Mouse (Mus musculus) monocyte, adult 5-6 weeks (primary cell): ENCODE results near the gene Wdcp. TPM values are rescaled to one million over a fixed set of nuclear protein-coding genes. Genes with fewer than 3 reads are reported as not detected.

Experiments
- ATAC-seq: fragments of 153-309, 156-312 bp; replicated peaks from 2 replicates; pipeline ENCODE4 v1.8.0; 2017; ENCODE audit warnings: mild to moderate bottlenecking; ENCODE audit not compliant: low TSS enrichment, insufficient number of reproducible peaks, severe bottlenecking, poor library complexity, low FRiP score
- total RNA-seq: library from RNA; stranded (forward); fragments of 200-1000, 200-491, 200-594 nt; gene quantifications from 3 replicates; pipeline ENCODE4 v1.2.3, GENCODE M21; 2017

Gene Wdcp
- total RNA-seq, 1 experiment from 2014 or later: 6.2 TPM

DNA sequence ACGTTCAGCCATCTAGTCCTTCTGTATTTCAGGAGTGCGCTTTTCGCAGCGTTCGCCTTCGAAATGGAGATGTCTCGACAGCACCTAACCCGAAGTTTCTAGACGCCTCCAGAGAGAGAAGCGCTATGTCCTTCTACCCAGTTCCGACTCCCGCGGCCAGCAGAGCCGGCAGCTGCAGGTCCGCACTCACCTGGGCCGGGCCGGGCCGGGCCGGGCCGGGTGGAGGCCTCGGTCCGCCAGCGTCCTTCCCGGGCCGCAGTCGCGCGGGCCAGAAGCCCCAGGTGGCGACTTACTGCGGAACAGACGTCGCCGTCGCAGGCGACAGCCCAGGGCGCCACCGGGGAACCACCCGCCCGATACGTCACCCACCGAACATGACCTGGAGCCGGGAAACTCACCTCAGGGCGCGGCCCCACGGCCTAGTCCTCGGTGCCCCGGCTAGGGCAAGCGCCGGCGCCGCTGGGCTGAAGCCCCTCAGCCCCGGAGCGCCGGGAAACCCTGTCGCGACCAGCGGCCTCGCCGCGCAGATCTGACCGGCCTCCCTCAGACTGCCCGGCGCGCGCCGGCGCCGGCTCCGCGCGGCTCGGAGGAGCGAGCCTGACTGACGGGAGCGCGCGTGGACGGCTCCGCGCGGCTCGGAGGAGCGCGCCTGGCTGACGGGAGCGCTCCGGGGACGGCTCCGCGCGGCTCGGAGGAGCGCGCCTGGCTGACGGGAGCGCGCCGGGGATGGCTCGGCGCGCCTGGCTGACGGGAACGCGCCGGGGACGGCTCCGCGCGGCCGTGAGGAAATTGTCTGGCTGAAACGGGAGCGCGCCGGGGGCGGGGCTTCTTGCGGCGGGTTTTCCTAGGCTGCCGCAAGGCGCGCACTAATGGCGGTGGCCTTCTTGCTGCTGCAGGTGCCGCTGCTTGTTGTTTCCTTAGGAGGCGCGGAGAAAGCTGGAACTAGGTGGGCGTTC lies 64.1 kb downstream of the Wdcp start, which contains the start of gene Ubxn2a:
Gene Ubxn2a, minus strand, starts transcription at position 755 of the 956 bp plus-strand sequence.
- ATAC-seq: peak; percentile 89

- ATAC-seq: no peak
These were observed 65.3 kb downstream of the Wdcp start for GRCm38 (mm10) chr12:4908391-4908790.

Other genes with a start within 250 kb of the Wdcp start
- gene Fam228a, start 104.9 kb upstream of the Wdcp start, total RNA-seq: 0.85 TPM in 1 of 3 replicates, not detected in the others
- gene Pfn4, start 74.3 kb upstream of the Wdcp start, total RNA-seq: not detected in 3 replicates
- 0.29 to 0.57 TPM in 2 of 3 replicates, not detected in the other for gene Fam228b, start 74.0 kb upstream of the Wdcp start, total RNA-seq
- 118 to 202 TPM (median 184 TPM) in 3 replicates for gene Sf3b6, start 25.8 kb upstream of the Wdcp start, total RNA-seq
- gene Fkbp1b, start 1.7 kb upstream of the Wdcp start, total RNA-seq: 9.4 to 30.7 TPM (median 11.2 TPM) in 3 replicates
- 1.7 to 14.7 TPM in 2 of 3 replicates, not detected in the other for gene Mfsd2b, start 31.1 kb downstream of the Wdcp start, total RNA-seq
- gene Ubxn2a, start 64.4 kb downstream of the Wdcp start, total RNA-seq: 43.1 to 48.6 TPM (median 47.9 TPM) in 3 replicates
- 43.3 to 66.9 TPM (median 52.2 TPM) in 3 replicates for gene Atad2b, start 74.0 kb downstream of the Wdcp start, total RNA-seq